Mouse (Mus musculus) MEL (cell line): ENCODE measurements around the gene Gtf2ird1.

ENCODE experiments used
- CTCF ChIP-seq, 3 experiments: IDR thresholded peaks in 2 of 3; conservative IDR thresholded peaks in 1 of 3; 2 replicates each; pipeline ENCODE4 v1.5.1; 2011 to 2012; ENCODE audit warnings: low read length in 3 of 3, low read depth in 2 of 3, mild to moderate bottlenecking in 2 of 3, improper control_type of control experiment in 1 of 3, inconsistent platforms in 1 of 3, mixed read lengths in 1 of 3, moderate library complexity in 1 of 3; ENCODE audit not compliant: control insufficient read depth in 1 of 3, insufficient read depth in 1 of 3, poor library complexity in 1 of 3, severe bottlenecking in 1 of 3
- EP300 ChIP-seq, 2 experiments: IDR thresholded peaks; 2 replicates each; pipeline ENCODE4 v1.6.1; 2011; ENCODE audit warnings: improper control_type of control experiment in 2 of 2, low read length in 2 of 2, low read depth in 1 of 2, mild to moderate bottlenecking in 1 of 2
- HCFC1 ChIP-seq: IDR thresholded peaks from 2 replicates; pipeline ENCODE4 v1.6.1; 2012; ENCODE audit warnings: low read depth, mild to moderate bottlenecking, inconsistent platforms, low read length, improper control_type of control experiment, moderate library complexity
- TBP ChIP-seq: IDR thresholded peaks from 2 replicates; pipeline ENCODE4 v1.8.0; 2011; ENCODE audit warnings: low read depth, low read length, improper control_type of control experiment

DNA sequence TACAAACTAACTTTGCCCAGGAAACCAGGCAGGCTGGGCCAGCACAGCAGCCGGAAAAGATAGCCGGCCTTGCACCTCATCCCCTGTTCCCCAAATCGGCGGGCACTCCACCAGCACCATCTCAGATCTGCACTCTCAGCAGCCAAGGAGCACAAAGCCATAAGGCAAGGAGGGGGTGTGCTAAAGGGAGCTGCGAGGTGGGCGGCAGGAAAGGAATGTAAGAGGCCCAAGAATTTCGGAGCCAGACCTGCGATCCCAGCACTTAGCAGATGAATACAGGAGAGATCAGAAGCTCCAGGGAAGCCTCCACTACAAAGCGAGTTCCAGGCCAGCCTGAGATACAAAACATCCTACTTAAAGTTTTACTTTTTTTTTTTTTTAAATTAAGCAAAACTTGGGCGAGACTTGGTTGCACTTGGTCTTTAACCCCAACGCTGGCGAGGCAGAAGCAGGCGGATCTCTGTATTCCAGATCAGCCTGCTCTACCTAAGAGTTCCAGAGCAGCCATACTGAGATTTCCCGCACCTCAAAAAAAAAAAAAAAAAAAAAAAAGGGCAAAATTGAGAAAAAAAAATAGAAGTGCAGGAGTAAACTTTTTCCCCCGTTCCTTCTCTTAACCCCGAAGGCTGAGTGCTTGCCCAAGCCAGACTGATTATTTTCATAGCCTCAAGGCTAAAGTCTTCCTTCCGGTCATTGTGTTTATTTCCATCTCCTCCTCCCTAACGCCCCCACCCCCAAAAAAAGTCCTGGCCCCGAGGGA is 143.6 kb downstream of the Gtf2ird1 start:
- TF ChIP-seq HCFC1 = no peak
- no peak for TF ChIP-seq CTCF (IDR thresholded peaks at IDR 0.05 in 2 of 3, conservative IDR thresholded peaks at IDR 0.05 in 1 of 3; ENCODE audit: control insufficient read depth in 1 of 3, insufficient read depth in 1 of 3, low read depth in 2 of 3, low read length in 3 of 3, poor library complexity in 1 of 3, severe bottlenecking in 1 of 3)
- TF ChIP-seq TBP = no peak
- no peak for TF ChIP-seq EP300 (IDR thresholded peaks at IDR 0.05; ENCODE audit: low read depth in 1 of 2, low read length in 2 of 2)
